Mouse (Mus musculus) spleen, embryonic (tissue): ENCODE measurements around the gene Gm20792.
"Not testable (repeated sequence)": the region's sequence is repeated elsewhere in the genome, so short reads cannot be mapped to it uniquely, and the experiment has no call there.

Experiments used
- CTCF ChIA-PET: fragments of 350-600 bp; sonication (Branson Sonifier 250); formaldehyde crosslinking; loops from one replicate; lab custom pipeline; 2022; lab: Charles Lee

Gm20792 gene

GRCm38 (mm10) chrY:48311555-48311954 is at the start of gene Gm20792:
TSS of gene Gm20792 (plus strand) at chrY:48311855.
- CTCF ChIA-PET: not testable (repeated sequence)
